Mouse (Mus musculus) stomach, embryonic 15.5 days (tissue): Measurements from ENCODE around the gene Rps6kl1. TPM values are rescaled to one million over a fixed set of nuclear protein-coding genes. Genes with fewer than 3 reads are reported as not detected.

Experiments
- ATAC-seq: fragments of 200-750 bp; cut with Nextera tagmentation; 2 replicates; pipeline ENCODE4 v1.8.0; 2017; ENCODE audit warnings: low read depth, moderate number of reproducible peaks, moderate TSS enrichment; ENCODE audit not compliant: insufficient read depth, low FRiP score
- H3K27ac ChIP-seq: fragments of 300-500 bp; sonication (generic); 2 replicates; pipeline ENCODE4 v1.5.1; 2015; ENCODE audit warnings: mild to moderate bottlenecking, inconsistent platforms
- H3K27me3 ChIP-seq: fragments of 300-500 bp; sonication (generic); replicated peaks from 2 replicates; pipeline ENCODE4 v1.6.1; 2015; ENCODE audit warnings: inconsistent platforms
- H3K36me3 ChIP-seq: fragments of 300-500 bp; sonication (generic); 2 replicates; pipeline ENCODE4 v1.6.1; 2015; ENCODE audit warnings: inconsistent platforms
- H3K4me1 ChIP-seq: fragments of 300-500 bp; sonication (generic); 2 replicates; pipeline ENCODE4 v1.6.1; 2015; ENCODE audit warnings: inconsistent platforms
- H3K4me2 ChIP-seq: fragments of 300-500 bp; sonication (generic); 2 replicates; pipeline ENCODE4 v1.6.1; 2015; ENCODE audit warnings: mild to moderate bottlenecking, inconsistent platforms
- H3K4me3 ChIP-seq: fragments of 300-500 bp; sonication (generic); replicated peaks from 2 replicates; pipeline ENCODE4 v1.5.1; 2015; ENCODE audit warnings: inconsistent platforms
- H3K9ac ChIP-seq: fragments of 300-500 bp; sonication (generic); 2 replicates; pipeline ENCODE4 v1.6.1; 2015; ENCODE audit warnings: inconsistent platforms
- H3K9me3 ChIP-seq: fragments of 300-500 bp; sonication (generic); 2 replicates; pipeline ENCODE4 v1.6.1; 2016; ENCODE audit warnings: inconsistent platforms
- WGBS: fragments of 180-500 bp; shearing (Covaris S2); methylation state at CpG from one replicate; pipeline ENCODE4 v1.1.7; 2015; 5-methylcytosine and 5-hydroxymethylcytosine counted together
- polyA plus RNA-seq: library from polyadenylated mRNA; unstranded; fragments of >200 nt; fragmentation: Nextera tagmentation; extraction: Ambion mirVana; gene quantifications from 2 replicates; pipeline ENCODE4 v1.2.1, GENCODE M21; 2015

Gene Rps6kl1
- polyA plus RNA-seq, 1 experiment from 2014 or later, result 1.7 TPM

DNA sequence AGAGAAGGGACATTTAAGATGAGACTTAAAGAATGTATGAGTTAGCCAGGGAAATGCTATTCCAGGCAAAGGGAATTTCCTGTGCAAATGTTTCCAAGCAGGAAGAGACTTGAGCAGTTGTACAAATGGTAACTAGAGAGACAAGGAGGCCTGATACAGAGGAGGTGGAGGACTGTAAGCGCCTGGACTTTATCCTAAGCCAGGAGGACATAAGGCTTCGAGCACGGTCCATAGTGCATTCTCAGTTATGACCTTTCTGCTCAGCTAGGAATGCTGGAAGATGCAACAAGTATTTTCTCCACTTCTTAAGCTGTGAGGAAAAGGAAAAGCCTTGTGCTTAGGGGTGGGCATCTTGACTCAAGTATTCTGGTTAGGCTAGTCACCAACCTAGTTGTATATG is 37.7 kb downstream of the Rps6kl1 start:
- Histone ChIP-seq H3K27me3 (no peaks in the 10 kb centered on the region), H3K4me1 (peaks cover 22% of the 10 kb centered on the region; the same call in 1 of the 2 replicates), H3K36me3 (peaks cover 3% of the 10 kb centered on the region), H3K9ac (no peak overlapping the region), H3K9me3 (no peaks in the 10 kb centered on the region), H3K4me2 (no peak overlapping the region), H3K27ac (peak overlapping the region; percentile 24; the same call in 1 of the 2 replicates), H3K4me3 (no peak overlapping the region)
- ATAC-seq, result no peak
- WGBS, result 93% methylated on average over 3 of the region's 3 CpGs

DNA sequence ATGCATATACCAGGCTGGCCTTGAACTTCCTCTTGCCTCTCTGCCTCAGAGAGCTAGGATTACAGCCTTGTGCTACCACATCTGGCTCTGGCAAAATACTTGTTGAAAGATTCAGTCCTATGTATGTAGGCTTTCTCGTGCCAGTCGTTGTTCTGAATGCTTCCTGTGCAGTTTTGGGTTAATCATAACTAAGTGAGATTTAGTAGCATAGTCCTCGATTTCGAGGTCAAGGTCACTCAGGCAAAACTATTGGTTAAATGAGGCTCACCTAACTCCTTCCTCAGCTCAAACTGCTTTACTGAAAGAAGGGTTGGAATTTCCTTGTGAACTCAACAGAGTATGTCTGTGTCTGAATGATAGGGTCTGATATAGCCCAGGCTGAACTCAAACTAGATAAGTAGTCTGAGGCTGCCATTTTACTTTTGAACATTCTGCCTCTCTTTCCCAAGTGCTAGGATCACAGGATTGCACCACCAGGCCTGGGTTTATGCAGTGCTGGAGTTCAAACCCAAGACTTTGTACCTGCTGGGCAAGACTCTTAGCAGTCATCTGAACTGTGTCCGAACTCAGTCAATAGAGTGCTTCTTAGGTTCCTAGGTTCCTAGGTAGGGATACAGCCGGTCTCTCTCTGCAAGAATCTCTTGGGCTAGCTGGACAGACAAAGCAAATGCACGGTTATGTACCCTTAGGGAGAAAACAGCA is 38.4 kb downstream of the Rps6kl1 start:
- peaks cover 3% of the 10 kb centered on the region; the same call in 1 of the 2 replicates for H3K36me3 ChIP-seq
- no peaks in the 10 kb centered on the region for H3K9me3 ChIP-seq
- H3K9ac ChIP-seq, result no peak overlapping the region
- peak overlapping the region; percentile 80; the same call in 1 of the 2 replicates for H3K4me2 ChIP-seq
- 79% methylated on average over 7 of the region's 7 CpGs for WGBS
- ATAC-seq, result no peak
- H3K4me3 ChIP-seq, result no peak overlapping the region
- peaks cover 22% of the 10 kb centered on the region; the same call in 1 of the 2 replicates for H3K4me1 ChIP-seq
- H3K27me3 ChIP-seq, result no peaks in the 10 kb centered on the region
- peak overlapping the region; percentile 24; the same call in 1 of the 2 replicates for H3K27ac ChIP-seq

DNA sequence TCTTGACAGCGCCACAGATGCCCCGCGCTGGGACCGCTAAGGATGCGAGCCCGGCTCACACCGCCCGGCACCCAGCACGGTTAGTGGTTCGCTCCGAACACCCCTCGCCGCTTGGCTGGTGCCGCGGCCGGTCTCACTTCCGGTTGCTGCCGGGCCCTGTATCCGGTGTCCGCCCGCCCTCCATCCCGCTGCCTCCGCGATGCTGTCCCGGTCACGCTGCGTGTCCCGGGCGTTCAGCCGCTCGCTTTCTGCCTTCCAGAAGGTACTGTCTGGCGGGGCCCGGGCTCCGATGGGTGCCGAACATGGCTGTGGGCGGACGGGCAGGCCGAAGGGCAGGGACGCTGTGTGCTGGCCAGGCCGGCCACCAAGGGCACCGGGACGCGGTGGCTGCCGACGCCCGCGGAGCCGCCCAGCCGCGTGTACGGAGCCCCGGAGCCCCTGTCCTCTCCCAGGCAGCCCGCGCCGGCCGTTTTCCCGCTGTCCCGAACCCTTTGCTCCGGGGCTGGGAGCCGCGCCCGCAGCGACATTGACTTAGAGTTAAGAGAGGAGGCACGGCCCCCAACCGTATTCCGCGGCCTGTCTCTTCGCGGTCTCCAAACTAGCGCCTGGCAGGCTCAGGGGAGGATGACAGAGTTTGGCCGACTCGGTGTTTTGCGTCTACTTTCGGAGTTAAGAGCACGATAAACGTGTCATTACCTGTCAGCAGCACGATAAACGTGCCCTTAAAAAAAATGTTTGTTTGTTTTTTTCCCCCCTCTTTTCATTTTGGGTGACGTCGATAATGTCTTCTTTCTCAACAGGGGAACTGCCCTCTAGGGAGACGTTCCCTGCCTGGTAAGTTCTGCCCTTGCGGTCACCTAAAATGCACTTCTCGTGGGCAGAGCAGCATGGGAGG is 40.1 kb downstream of the Rps6kl1 start, which contains the start of the genes Prox2 and Dlst:
Gene Prox2 (minus strand): TSS at position 62 of the 895 bp plus-strand sequence.
Gene Dlst (plus strand): TSS at position 136 of the 895 bp plus-strand sequence.
- Histone ChIP-seq H3K27me3 (no peaks in the 10 kb centered on the region), H3K36me3 (no peaks in the 10 kb centered on the region), H3K9ac (peak within 1 kb of the TSS; percentile 79), H3K4me2 (peak within 1 kb of the TSS; percentile 80), H3K4me1 (peaks cover 22% of the 10 kb centered on the region; the same call in 1 of the 2 replicates), H3K27ac (peak within 1 kb of the TSS; percentile 83), H3K4me3 (peak within 1 kb of the TSS; percentile 92), H3K9me3 (no peaks in the 10 kb centered on the region)
- under 1% methylated on average over 82 of the region's 83 CpGs for WGBS
- ATAC-seq, result peak; percentile 95

DNA sequence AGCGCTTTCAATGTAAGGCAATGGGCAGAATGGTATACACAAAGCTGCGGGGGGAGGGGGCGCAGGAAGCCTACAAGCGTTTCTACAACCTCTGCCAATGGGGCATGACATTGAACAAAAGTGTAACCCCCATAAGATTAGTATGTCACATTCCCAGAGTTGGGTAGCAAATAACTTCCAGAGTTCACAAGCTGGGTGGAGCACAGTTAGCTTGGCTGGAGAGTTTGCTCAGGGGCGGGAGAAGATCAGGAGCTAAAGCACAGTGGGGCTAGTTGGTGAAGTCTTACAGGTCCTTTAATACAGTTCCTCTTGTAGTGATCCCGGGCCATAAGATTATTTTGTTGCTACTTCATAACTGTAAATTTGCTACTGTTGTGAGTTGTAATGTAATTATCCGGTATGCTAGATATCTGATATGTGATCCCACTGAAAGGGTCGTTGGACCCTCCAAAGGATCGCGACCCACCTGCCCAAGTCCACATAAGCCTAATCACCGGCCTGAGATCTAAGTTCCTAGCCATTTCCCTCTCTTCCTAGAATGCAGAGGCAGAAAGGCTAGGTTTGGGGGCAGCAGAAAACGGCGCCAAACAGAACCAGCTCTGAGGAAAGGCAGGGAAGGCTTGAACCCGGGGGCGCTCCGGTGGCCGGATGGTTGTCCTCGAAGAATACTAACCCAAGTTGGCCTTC is 40.9 kb downstream of the Rps6kl1 start:
- H3K9me3 ChIP-seq, result no peaks in the 10 kb centered on the region
- peak overlapping the region; percentile 83 for H3K27ac ChIP-seq
- ATAC-seq, result no peak; the same call in 1 of the 2 replicates
- WGBS, result 11% methylated on average over 18 of the region's 18 CpGs
- no peaks in the 10 kb centered on the region for H3K36me3 ChIP-seq
- H3K4me1 ChIP-seq, result peaks cover 22% of the 10 kb centered on the region; the same call in 1 of the 2 replicates
- peak overlapping the region; percentile 79 for H3K9ac ChIP-seq
- H3K27me3 ChIP-seq, result no peaks in the 10 kb centered on the region
- H3K4me2 ChIP-seq, result peak overlapping the region; percentile 80
- peak overlapping the region; percentile 92 for H3K4me3 ChIP-seq

DNA sequence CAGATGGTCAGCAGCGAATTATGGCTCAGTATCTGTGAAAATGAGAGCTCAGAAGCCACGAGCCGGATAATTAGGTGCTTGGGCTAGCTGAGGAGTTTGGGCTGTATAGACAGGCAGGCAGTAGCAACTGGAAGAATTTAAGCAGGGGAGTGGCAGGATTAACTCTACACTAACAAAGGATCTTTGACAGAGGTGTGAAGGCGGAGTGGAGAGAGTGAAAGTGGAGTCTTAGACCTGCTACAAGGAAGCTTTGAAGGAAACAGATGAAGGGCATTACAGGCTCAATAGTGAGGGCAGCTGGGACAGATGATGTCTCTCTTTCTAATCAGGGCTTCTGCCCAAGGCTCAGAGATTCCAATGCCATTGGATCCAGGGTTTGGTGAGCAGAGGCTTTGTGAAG is 41.6 kb downstream of the Rps6kl1 start:
- peaks cover 22% of the 10 kb centered on the region; the same call in 1 of the 2 replicates for H3K4me1 ChIP-seq
- H3K27me3 ChIP-seq, result no peaks in the 10 kb centered on the region

DNA sequence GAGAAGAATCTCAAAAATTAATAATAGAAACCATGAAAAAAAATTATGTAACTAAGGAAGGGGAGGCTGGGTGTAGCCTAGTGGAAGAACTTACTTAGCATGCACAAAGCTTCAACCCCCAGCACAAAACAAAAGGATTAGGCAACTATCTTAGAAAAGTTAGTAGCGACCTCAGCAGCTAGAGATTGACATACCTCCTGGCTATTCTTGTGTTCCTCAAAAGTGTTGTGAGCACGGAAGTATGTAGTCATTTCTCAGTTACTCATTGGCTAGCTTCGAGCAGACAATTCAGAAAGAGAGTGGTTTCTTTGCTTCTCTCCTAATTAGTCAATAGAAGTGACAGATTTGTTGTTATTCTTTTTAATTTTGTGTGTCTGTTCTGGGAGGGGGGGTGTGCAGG is 42.4 kb downstream of the Rps6kl1 start:
- ATAC-seq, result no peak
- H3K4me3 ChIP-seq, result no peak overlapping the region
- H3K9ac ChIP-seq, result no peak overlapping the region
- no peaks in the 10 kb centered on the region for H3K27me3 ChIP-seq
- H3K4me1 ChIP-seq, result peaks cover 22% of the 10 kb centered on the region; the same call in 1 of the 2 replicates
- H3K4me2 ChIP-seq, result no peak overlapping the region
- WGBS, result 73% methylated on average over 3 of the region's 3 CpGs
- H3K27ac ChIP-seq, result no peak overlapping the region
- no peaks in the 10 kb centered on the region for H3K9me3 ChIP-seq
- no peaks in the 10 kb centered on the region for H3K36me3 ChIP-seq

More for the DNA sequence above, 41.6 kb downstream of the Rps6kl1 start:
- 48% methylated on average over 4 of the region's 4 CpGs for WGBS
- Histone ChIP-seq H3K9me3 (no peaks in the 10 kb centered on the region), H3K4me2 (peak overlapping the region; percentile 80), H3K36me3 (no peaks in the 10 kb centered on the region), H3K9ac (no peak overlapping the region), H3K27ac (no peak overlapping the region), H3K4me3 (no peak overlapping the region)
- ATAC-seq, result no peak

DNA sequence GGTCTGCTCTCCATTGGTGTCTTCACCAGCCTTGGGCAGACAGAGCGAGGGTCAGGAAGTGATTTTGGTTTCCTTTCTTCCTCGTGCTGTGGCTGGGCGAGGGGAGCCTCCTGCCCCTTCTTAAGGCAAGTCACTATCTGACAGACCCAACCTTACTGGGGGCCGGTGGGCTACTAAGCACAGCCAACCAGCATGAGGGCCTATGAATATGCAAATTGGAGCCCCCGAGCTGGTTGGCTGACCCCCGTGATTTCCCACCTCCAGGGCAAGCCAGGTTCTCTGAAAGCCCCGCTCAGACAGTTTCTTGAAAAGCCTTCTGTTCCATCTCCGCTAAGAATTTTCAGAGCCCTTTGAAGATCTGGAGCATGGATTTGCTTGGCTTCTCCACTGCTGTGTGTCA is 44.8 kb downstream of the Rps6kl1 start:
- Histone ChIP-seq H3K9ac (no peak overlapping the region), H3K4me3 (no peak overlapping the region), H3K4me1 (peaks cover 7% of the 10 kb centered on the region; the same call in 1 of the 2 replicates), H3K27me3 (no peaks in the 10 kb centered on the region), H3K9me3 (no peaks in the 10 kb centered on the region), H3K4me2 (peak overlapping the region; percentile 32; the same call in 1 of the 2 replicates), H3K27ac (no peak overlapping the region), H3K36me3 (no peaks in the 10 kb centered on the region)
- WGBS, result 11% methylated on average over 8 of the region's 8 CpGs
- ATAC-seq, result no peak

DNA sequence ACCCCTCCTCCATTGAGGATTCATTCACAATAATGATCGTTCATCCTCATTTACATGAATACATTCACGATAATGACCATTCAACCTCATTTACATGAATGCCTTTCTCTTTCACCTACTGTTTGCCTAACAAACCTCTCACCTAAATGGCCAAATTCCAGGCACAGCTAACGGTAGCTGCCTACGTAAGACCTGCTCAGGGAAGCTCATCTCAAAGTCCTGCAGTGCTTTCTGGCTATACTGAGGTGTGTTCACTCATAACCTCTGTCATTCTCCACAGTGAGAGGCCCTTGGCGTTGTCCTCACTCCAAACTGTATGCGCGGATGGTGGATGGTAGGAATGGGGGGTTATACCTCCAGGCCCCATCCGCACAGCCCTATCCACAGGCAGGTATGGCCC is 46.3 kb downstream of the Rps6kl1 start:
- H3K4me3 ChIP-seq, result no peak overlapping the region
- H3K9me3 ChIP-seq, result no peaks in the 10 kb centered on the region
- H3K4me2 ChIP-seq, result no peak overlapping the region
- 85% methylated on average over 8 of the region's 8 CpGs for WGBS
- H3K27ac ChIP-seq, result no peak overlapping the region
- H3K9ac ChIP-seq, result no peak overlapping the region
- no peaks in the 10 kb centered on the region for H3K27me3 ChIP-seq
- no peak for ATAC-seq
- H3K36me3 ChIP-seq, result no peaks in the 10 kb centered on the region
- peaks cover 7% of the 10 kb centered on the region; the same call in 1 of the 2 replicates for H3K4me1 ChIP-seq

DNA sequence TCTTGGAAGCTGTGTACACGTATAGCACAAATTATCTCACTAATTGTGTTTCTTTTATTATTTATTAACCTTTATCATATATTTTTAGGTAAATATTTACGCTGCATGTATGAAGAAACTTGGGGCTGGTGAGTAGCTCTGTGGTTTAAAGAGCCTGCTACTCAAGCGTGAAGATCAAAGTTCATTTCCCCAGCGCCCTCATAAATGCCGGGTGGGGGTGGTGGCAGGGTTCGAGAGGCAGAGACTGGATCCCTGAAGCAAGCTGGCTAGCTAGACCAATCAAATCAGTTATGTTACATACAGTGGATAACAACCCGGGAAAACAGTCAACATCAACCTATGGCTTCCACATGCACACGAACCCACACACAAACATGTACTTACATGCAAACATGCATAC is 48.0 kb downstream of the Rps6kl1 start:
- WGBS, result 62% methylated on average over 8 of the region's 8 CpGs
- no peak for ATAC-seq

DNA sequence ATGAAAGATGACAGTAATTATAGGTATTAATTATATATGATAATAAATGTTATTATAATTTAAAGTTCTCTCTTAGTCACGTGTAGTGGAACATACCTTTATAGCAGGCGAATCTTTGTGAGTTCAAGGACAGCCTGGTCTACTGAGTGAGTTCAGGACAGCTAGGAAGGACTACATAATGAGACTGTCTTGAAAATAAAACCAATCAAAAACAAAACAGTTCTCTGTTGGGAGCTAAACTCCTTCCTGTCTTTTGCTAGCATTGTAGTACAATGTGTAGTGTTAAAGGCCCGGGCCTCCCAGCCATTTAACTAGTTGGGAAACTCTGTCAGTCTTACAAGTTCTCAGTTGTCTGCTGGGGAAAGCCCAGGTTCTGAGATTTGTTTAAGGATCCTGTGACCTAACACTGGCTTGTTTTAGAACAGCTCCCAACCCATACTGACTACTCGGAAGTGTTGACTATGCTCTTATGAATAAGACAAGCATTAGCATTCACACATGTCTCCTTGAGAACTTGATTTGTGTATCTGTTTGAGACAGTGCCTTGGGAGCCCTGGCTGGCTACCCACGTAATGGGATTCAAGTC is 49.5 kb downstream of the Rps6kl1 start:
- no peaks in the 10 kb centered on the region for H3K36me3 ChIP-seq
- no peaks in the 10 kb centered on the region for H3K9me3 ChIP-seq
- H3K27me3 ChIP-seq, result no peaks in the 10 kb centered on the region
- whole genome bisulfite sequencing, result 81% methylated on average over 5 of the region's 5 CpGs
- H3K4me1 ChIP-seq, result no peaks in the 10 kb centered on the region
- H3K4me3 ChIP-seq, result no peak overlapping the region
- no peak overlapping the region for H3K9ac ChIP-seq
- H3K4me2 ChIP-seq, result no peak overlapping the region
- no peak overlapping the region for H3K27ac ChIP-seq
- ATAC-seq, result no peak

More for the DNA sequence above, 48.0 kb downstream of the Rps6kl1 start:
- H3K4me2 ChIP-seq, result no peak overlapping the region
- no peak overlapping the region for H3K4me3 ChIP-seq
- H3K36me3 ChIP-seq, result no peaks in the 10 kb centered on the region
- H3K27me3 ChIP-seq, result no peaks in the 10 kb centered on the region
- H3K4me1 ChIP-seq, result no peaks in the 10 kb centered on the region
- no peaks in the 10 kb centered on the region for H3K9me3 ChIP-seq
- H3K27ac ChIP-seq, result no peak overlapping the region
- H3K9ac ChIP-seq, result no peak overlapping the region

DNA sequence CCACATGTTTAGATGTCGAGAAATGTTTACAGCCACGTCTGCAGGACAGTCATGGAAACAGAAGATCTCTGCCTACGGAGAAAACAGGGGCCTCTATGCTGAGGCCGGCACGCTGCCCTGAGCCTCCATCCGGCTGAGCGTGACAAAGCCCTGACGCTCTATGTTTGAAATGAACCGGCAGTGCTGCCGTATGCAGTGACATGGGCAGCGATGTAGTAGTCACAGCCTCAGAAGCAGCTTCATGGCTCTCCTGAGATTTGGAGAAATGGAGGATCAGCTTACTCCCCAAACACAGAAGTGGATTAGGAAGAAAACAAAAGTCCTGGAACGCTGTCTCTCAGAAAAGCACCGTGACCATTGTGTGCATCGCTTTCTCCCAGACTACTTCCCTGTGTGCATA is 50.1 kb downstream of the Rps6kl1 start:
- no peak for ATAC-seq
- H3K4me1 ChIP-seq, result no peaks in the 10 kb centered on the region
- no peaks in the 10 kb centered on the region for H3K27me3 ChIP-seq
- no peak overlapping the region for H3K9ac ChIP-seq
- 67% methylated on average over 14 of the region's 14 CpGs for WGBS
- no peak overlapping the region for H3K4me3 ChIP-seq
- no peaks in the 10 kb centered on the region for H3K9me3 ChIP-seq
- H3K4me2 ChIP-seq, result no peak overlapping the region
- no peaks in the 10 kb centered on the region for H3K36me3 ChIP-seq
- no peak overlapping the region for H3K27ac ChIP-seq
